In the genomic region with DNA sequence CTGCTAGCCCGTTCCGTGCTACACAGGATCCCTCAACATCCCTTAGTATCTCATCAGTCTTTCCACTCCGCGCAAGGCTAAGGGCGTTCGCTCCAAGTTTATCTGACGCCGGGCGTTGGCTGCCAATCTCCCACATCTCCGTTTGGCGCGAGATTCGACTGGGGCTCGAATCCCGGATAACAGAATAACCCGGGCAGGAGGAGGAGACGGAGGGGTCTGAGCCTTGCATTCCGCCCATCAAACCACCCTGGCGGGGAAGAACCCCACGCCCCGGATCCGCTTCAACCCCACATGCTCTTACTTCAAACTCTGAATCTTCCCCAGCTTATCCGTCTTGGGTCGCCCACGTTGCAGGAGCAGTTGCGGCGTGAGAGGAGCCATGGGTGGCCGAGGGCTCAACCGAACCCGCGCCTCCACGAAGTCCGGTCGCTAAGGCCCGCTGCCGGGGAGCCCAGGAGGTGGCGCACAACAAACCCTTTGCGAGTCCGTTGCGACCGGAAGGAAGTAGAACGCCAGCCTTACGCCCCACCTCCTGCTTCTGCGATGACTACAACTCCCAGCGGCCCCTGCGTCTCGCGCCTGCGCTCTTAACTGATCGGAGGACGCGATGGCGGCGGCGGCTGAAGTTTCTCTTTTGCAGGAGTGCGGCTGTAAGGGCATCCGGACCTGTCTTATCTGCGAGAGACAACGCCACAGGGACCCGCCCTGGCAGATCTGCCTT, we compare ENCODE assay signal across 8 mouse cellular contexts. TPM values are rescaled to one million over a fixed set of nuclear protein-coding genes. Genes with fewer than 3 reads are reported as not detected.
DNase-seq lines count a peak whose midpoint lies in the region; ATAC-seq lines count a peak whose summit lies in the region.

A gene (minus strand): TSS at position 504 of the 721 bp plus-strand sequence.
A gene (plus strand): TSS at position 576 of the 721 bp plus-strand sequence.

- peaks cover 49% of the 10 kb centered on the region for H3K36me3 ChIP-seq in heart, embryonic 14.5 days (ENCODE audit: control insufficient read depth, insufficient read depth, low read length)
- H3K36me3 ChIP-seq in liver, embryonic 13.5 days = peaks cover 69% of the 10 kb centered on the region
- 0 out of 2 replicates have a peak, but pooled peaks cover 6% of the 10 kb centered on the region for H3K36me3 ChIP-seq in stomach, embryonic 16.5 days (ENCODE audit: control insufficient read depth, insufficient read depth, low read length)

- H3K4me2 ChIP-seq in heart, embryonic 14.5 days (ENCODE audit: low read length) = peak within 1 kb of the TSS; percentile 78
- peak within 1 kb of the TSS; percentile 81 for H3K4me2 ChIP-seq in liver, embryonic 13.5 days
- peak within 1 kb of the TSS; percentile 68 for H3K4me2 ChIP-seq in stomach, embryonic 16.5 days (ENCODE audit: low read depth, low read length)

- peak within 1 kb of the TSS; percentile 82 to 85 for H3K4me3 ChIP-seq in heart, embryonic 14.5 days (ENCODE audit: control insufficient read depth in 1 of 2, insufficient read depth in 1 of 2, low read depth in 1 of 2, low read length in 2 of 2)
- peak within 1 kb of the TSS; percentile 74 for H3K4me3 ChIP-seq in liver, embryonic 13.5 days (replicated peaks)
- peak within 1 kb of the TSS; percentile 80 for H3K4me3 ChIP-seq in stomach, embryonic 16.5 days (replicated peaks; ENCODE audit: low read length)

- DNase-seq in c-Kit-negative CD71-positive TER-119-positive erythroid progenitor cells, embryonic 14.5 days (ENCODE audit: low read depth, low spot score) = peak; percentile 92
- DNase-seq in fibroblast of lung, adult 2 months (ENCODE audit: low read depth) = peak; percentile 93
- peak; percentile 98 for DNase-seq in kidney, postnatal 14 days
- DNase-seq in liver, embryonic 13.5 days = peak; percentile 95
- DNase-seq in neural tube, embryonic 10.5 days (ENCODE audit: extremely low spot score, low spot score) = peak; percentile 95

- peaks cover 6 to 14% of the 10 kb centered on the region in 2 experiments for H3K4me1 ChIP-seq in heart, embryonic 14.5 days (ENCODE audit: control insufficient read depth in 2 of 2, insufficient read depth in 2 of 2, low read length in 2 of 2)
- H3K4me1 ChIP-seq in liver, embryonic 13.5 days (replicated peaks) = peaks cover 42% of the 10 kb centered on the region
- peaks cover 18% of the 10 kb centered on the region for H3K4me1 ChIP-seq in stomach, embryonic 16.5 days (ENCODE audit: control insufficient read depth, insufficient read depth, low read length)

- no peaks in the 10 kb centered on the region for H3K9me3 ChIP-seq in heart, embryonic 14.5 days (ENCODE audit: control insufficient read depth, low read length)
- no peaks in the 10 kb centered on the region for H3K9me3 ChIP-seq in liver, embryonic 13.5 days (replicated peaks)
- no peaks in the 10 kb centered on the region for H3K9me3 ChIP-seq in stomach, embryonic 16.5 days (replicated peaks; ENCODE audit: control insufficient read depth, low read length)

- peak; percentile 95 for ATAC-seq in CD4-positive, CD25-positive, alpha-beta regulatory T cell, adult 4 months
- peak; percentile 89 for ATAC-seq in heart, embryonic 14.5 days (ENCODE audit: insufficient number of reproducible peaks, insufficient read depth, low FRiP score, low read depth)
- peak; percentile 90 for ATAC-seq in liver, embryonic 13.5 days (ENCODE audit: low read depth)
- peak; percentile 93 for ATAC-seq in stomach, embryonic 16.5 days (ENCODE audit: insufficient read depth, low FRiP score)

- peak within 1 kb of the TSS; percentile 33 to 64; a peak in 2 of 4 replicates for H3K27ac ChIP-seq in heart, embryonic 14.5 days (replicated peaks in 1 of 2; ENCODE audit: control insufficient read depth in 1 of 2, insufficient read depth in 1 of 2, low read depth in 2 of 2, low read length in 2 of 2)
- peak within 1 kb of the TSS; percentile 91 for H3K27ac ChIP-seq in liver, embryonic 13.5 days
- H3K27ac ChIP-seq in stomach, embryonic 16.5 days (ENCODE audit: low read length) = peak within 1 kb of the TSS; percentile 82

- under 1% methylated on average over 60 of the region's 60 CpGs for WGBS in heart, embryonic 14.5 days
- WGBS in liver, embryonic 13.5 days (ENCODE audit: insufficient replicate concordance) = under 1% methylated on average over 60 of the region's 60 CpGs
- under 1% methylated on average over 60 of the region's 60 CpGs for WGBS in stomach, embryonic 16.5 days

- no peaks in the 10 kb centered on the region for H3K27me3 ChIP-seq in heart, embryonic 14.5 days (ENCODE audit: control insufficient read depth, insufficient read depth, low read length)
- H3K27me3 ChIP-seq in liver, embryonic 13.5 days = no peaks in the 10 kb centered on the region
- no peaks in the 10 kb centered on the region for H3K27me3 ChIP-seq in stomach, embryonic 16.5 days (ENCODE audit: control insufficient read depth, insufficient read depth, low read length)

- peak within 1 kb of the TSS; percentile 88 for H3K9ac ChIP-seq in heart, embryonic 14.5 days (ENCODE audit: low read length)
- H3K9ac ChIP-seq in liver, embryonic 13.5 days = peak within 1 kb of the TSS; percentile 84
- peak within 1 kb of the TSS; percentile 92 for H3K9ac ChIP-seq in stomach, embryonic 16.5 days (ENCODE audit: low read length)

RNA-seq across cellular contexts. Expression of the first gene that starts in this region (rescaled TPM):
- 10 to 100 TPM; 26.1 to 58.9 TPM for polyA plus RNA-seq in CD4-positive, CD25-positive, alpha-beta regulatory T cell, adult 4 months (2017; shearing (Covaris generic))
- polyA plus RNA-seq in heart, embryonic 14.5 days (2014; fragmentation: Nextera tagmentation; extraction: Ambion mirVana) = 13.8 and 16.9 TPM in 2 replicates
- polyA plus RNA-seq in liver, embryonic 13.5 days (2015; fragmentation: Nextera tagmentation; extraction: Ambion mirVana) = 44.9 and 46.4 TPM in 2 replicates
- polyA plus RNA-seq in stomach, embryonic 16.5 days (2015; fragmentation: Nextera tagmentation; extraction: Ambion mirVana) = 25.0 and 26.3 TPM in 2 replicates

RNA-seq across cellular contexts. Expression of the second gene that starts in this region (rescaled TPM):
- polyA plus RNA-seq in CD4-positive, CD25-positive, alpha-beta regulatory T cell, adult 4 months (2017; shearing (Covaris generic)) = 10 to 100 TPM; 54.7 to 96.4 TPM
- 9.5 and 9.9 TPM in 2 replicates for polyA plus RNA-seq in heart, embryonic 14.5 days (2014; fragmentation: Nextera tagmentation; extraction: Ambion mirVana)
- 15.2 and 15.5 TPM in 2 replicates for polyA plus RNA-seq in liver, embryonic 13.5 days (2015; fragmentation: Nextera tagmentation; extraction: Ambion mirVana)
- 15.5 and 18.0 TPM in 2 replicates for polyA plus RNA-seq in stomach, embryonic 16.5 days (2015; fragmentation: Nextera tagmentation; extraction: Ambion mirVana)

Comparison
In these comparisons a context has a peak if more than half of its experiments do, and no peak if none do; other contexts are left out.
1. Peak in every context shown above with its lines: DNase-seq, ATAC-seq, H3K4me3 ChIP-seq and H3K27ac ChIP-seq.